Mouse (Mus musculus) monocyte, adult 2 months (primary cell): ENCODE measurements around the gene Fam205a1.
"Not testable (repeated sequence)": the region's sequence is repeated elsewhere in the genome, so short reads cannot be mapped to it uniquely, and the experiment has no call there.

Experiments used
- DNase-seq, 2 experiments: peaks; one replicate each; pipeline ENCODE4 v3.0.0; 2022; ENCODE audit warnings: low spot score in 2 of 2, low read depth in 1 of 2

Gene Fam205a1

GRCm38 (mm10) chr4:42853788-42854187, at the start of gene Fam205a1:
Gene Fam205a1, minus strand, starts transcription at chr4:42853888.
- not testable (repeated sequence) for DNase-seq

DNA sequence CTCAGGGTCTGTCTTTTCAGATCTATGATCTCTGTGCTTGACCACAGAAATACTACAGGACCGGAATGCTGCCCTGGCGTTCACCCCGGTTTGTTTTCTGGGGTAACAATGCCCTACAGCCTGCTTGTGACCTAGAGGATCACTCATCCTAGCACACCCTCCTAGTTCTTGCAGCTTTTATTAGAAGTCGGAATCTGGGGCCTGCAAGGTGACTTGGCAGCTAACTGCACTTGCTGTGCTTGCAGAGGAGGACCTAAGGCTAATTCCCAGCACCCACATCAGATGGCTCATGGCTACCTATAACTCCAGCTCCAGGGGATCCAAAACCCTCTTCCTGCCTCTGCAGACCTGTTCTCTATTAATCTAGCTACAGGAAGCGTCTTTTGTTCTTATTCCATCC, 49.0 kb upstream of the Fam205a1 start:
- no peak for DNase-seq

GRCm38 (mm10) chr4:42902174-42902573, 48.5 kb upstream of the Fam205a1 start:
- no peak for DNase-seq

DNA sequence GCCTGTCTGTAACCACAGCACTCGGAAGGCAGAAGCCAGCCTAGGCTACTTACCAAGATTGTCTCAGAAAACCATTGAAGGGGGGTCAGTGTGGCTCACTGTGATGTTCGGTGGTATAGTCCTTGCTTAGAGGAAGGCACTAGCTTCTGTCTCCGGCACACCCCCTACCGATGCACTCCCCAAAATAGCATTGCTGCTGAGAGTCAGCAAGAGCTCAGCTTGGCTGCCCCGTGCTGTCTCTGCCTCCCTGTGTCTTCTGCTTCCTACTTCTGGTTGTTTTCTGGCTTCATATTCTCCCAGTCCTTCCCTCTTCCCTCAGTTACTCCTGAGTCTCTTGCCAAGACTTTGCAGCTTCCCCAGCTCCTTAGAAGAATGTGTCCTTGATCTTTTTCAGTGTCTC, 47.2 kb upstream of the Fam205a1 start:
- no peak for DNase-seq

- DNase-seq = no peak
Measured at GRCm38 (mm10) chr4:42898914-42899313, 45.2 kb upstream of the Fam205a1 start.

GRCm38 (mm10) chr4:42895118-42895517, 41.4 kb upstream of the Fam205a1 start:
- DNase-seq = no peak

DNA sequence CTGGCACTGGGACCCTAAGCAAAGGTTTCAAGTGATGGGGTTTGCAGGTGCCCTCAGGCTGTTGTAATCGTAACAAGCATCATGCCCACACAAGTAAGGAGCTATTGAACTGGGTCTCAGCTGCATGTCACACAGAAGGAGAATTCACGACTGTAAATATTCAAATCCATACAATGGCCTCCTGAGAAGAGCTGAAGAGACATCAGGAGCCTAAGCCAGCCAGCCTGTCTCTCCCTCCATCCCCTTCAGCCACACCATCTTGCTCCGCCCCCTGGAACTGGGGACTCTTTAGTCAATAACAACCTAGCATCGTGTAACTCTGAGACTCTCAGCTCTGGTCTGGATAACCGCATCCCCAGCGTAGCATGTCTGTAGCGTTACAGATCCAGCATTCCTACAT, 37.5 kb upstream of the Fam205a1 start:
- DNase-seq = no peak

GRCm38 (mm10) chr4:42888806-42889205, 35.1 kb upstream of the Fam205a1 start:
- DNase-seq = no peak

DNA sequence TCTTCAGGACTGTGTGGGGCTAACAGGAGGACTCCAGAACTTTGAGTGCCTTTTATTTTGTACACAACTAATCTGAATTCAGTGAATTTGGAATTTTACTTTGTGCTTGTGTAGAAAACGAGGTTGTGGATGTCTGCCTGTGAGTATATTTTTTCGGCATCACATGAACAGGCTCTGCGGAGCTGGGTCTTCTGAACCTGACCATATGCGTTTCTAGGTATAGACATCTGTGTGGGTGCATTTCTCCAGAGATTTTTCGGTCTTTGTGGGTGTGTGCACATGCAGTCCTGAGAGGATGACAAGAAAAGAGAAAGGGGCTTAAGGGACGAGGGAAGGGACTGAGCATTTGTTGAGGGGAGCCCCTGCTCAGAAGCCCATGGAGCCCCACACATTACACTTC, 33.2 kb upstream of the Fam205a1 start:
- DNase-seq = no peak

DNA sequence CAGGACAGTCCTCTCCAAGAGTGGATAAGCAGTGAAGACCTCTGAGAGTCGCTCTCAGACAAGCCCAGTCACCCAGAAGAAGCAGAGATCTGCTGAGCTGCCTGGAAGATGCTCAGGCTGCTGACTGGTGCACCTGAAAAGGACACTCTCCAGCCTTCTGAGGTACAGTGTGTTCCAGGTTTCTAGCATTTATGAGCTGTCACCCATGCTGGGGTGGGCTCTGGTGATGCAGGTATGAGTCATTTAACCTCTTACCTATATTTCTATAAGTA, 26.9 kb upstream of the Fam205a1 start:
- DNase-seq = no peak

DNA sequence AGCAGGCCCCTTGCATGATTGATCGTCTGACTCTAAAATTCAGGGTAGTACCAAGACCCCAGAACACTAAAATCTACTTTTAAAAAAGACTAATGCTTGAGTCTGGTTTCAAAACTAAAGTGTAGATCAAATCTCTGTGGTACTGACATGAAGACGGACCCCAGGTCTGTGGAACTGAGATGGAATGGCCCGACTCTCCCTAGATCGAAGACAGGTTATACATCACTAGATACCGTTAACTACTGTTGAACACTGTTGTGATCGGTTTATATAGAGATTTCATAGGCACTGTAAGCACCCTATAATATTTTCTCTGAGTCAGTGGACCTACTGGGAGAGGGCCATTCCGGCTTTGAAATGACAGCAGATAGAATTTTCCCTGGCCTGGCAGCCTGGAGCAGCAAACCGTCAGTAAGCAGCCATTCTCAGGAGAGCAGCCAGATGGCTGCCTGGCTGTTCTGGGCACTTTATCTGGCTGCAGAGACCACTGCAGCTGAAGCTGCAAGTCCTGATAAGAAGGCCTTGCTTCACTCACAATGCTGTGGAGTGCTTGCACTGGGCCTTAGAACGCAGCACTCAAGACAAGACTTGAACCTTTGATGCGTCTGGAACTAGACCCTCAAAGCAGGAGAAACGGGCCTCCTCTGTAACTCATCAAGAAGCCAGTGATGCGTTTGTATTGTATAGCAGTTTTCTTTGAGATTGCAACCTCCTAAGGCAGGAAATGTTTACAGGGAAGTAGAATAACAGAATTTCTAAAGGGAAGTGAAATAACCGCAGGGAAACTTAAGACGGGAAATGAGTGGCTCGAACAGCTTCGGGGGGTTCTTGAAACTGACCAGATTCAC, 26.4 kb upstream of the Fam205a1 start:
- DNase-seq = no peak

- DNase-seq = no peak
Measured at GRCm38 (mm10) chr4:42877657-42878056, 24.0 kb upstream of the Fam205a1 start.

DNA sequence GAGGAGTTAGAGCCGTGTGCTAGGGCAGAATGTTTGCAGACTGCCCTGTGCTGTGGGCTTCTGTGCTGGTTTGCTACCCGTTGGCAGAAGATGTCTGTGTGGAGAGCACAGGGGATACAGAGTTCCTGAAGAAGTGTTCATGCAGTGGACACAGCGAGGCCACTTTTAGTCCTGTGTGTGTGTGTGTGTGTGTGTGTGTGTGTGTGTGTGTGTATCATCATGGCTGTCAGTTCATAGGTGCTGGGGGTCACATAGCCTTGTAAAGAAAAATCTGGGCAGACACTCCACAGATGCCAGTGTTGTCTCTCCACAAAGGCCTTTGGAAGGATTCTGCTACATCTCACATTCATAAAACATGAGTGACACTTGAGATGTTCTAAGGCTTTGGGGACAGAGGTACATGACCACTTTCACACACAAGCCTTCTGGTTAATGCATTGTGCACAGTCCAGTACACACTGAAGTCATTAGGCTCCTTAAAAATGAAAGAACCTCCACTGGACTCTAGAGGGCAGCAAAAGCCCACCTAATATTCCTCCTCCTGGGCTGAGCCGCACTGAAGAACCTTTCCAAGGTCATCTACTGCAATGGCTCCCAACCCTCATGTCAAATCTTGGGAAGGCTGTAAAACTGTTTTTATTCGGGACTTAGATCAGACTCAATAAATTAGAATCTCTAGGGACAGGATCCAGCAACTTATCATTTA, 23.1 kb upstream of the Fam205a1 start:
- no peak for DNase-seq

DNA sequence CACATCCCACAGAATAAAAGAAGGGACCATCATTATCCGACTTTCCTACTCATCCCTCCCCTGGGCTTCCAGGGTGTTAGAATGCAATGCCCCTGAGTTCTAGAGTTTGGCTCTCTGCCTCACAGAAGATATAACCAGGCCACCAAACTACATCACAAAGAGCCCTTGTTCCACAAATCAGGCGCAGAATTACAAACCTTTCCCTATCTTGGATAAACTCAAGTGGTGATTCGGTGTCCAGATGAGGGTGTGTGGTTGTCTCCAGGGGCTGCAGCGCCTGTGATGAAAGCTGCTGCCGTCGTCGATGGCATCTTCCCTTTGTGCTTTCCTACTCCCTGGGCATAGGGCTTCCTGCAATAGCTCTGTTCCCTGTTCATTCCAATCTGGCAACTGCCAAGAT, 20.4 kb upstream of the Fam205a1 start, which contains the start of gene Fam205c:
Fam205c (minus strand) TSS at position 101 of the 400 bp plus-strand sequence.
- DNase-seq = no peak

DNA sequence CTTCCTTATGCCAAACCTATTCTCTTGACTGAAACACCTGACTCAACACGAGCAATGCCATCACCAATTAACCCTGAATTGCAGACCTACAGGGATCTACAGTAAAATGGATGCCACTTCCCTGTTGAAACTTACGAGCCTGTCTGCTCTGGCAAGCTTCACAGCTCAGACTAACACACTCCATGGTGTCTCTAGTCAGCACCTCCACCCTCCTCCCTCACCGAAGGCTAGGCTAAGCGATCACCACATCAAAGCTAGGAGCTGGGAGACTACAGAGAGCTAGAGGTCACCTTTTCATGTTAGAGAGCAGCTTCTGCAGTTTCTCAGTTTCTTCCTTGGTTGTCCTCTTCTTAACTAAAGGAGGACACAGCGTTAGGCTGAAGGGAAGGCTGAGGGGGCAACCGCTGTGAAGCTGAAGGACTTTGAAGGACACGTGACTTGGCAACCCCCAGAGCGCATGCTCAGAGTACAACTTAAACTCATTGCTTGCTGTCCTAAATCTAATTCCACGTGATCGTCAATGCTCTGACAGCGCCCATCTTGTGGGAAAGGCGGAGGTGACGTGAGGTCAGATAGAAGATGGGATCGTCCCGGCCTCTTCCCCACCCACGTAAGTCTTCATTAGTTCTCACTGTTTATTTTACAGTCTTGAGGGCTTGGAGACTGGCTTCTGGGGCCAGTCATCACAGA, 19.2 kb upstream of the Fam205a1 start:
- no peak for DNase-seq

GRCm38 (mm10) chr4:42872151-42872550, 18.5 kb upstream of the Fam205a1 start:
- DNase-seq = no peak

GRCm38 (mm10) chr4:42870748-42871147, 17.1 kb upstream of the Fam205a1 start:
- DNase-seq = no peak

- no peak for DNase-seq
Measured at GRCm38 (mm10) chr4:42868193-42868592, 14.5 kb upstream of the Fam205a1 start.

DNA sequence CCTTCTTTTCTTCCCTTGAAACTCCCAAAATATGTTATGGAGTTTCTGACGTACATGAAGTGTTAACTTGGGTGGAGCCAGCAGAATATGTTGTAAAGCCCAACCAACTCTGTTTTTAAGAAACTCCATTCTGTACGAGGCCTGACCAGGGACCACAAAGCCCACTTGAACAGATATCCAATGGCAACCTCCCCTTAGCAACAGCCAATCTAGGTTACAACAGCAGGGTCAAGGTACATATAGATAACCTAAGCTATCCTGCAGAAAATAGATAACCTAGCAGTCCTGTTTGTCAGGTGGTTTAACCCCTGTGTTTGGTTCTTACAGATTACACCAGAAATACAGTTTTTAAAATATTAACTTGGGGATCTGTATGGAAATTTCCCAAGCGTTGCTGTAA, 13.7 kb upstream of the Fam205a1 start:
- DNase-seq = no peak

DNA sequence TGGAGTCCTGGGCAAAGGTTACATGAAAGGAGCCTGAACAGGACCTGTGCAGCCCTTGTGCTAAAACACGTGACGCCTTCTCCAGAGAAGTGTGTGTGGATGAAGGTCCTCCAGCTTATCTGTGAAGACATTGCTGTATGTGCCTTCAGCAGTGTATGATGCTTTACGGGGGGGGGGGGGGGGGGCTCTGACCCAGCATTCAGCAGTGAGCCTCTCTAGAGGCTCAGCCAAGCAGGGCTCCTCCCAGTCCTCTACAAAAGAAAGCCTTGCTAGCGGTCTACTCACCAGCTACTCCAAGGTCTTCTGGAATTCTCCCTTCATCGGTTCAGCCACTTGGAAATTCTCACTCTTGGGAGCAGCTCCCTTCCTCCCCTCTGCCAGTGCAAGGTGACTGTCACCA, 9.8 kb upstream of the Fam205a1 start:
- not testable (repeated sequence) for DNase-seq

DNA sequence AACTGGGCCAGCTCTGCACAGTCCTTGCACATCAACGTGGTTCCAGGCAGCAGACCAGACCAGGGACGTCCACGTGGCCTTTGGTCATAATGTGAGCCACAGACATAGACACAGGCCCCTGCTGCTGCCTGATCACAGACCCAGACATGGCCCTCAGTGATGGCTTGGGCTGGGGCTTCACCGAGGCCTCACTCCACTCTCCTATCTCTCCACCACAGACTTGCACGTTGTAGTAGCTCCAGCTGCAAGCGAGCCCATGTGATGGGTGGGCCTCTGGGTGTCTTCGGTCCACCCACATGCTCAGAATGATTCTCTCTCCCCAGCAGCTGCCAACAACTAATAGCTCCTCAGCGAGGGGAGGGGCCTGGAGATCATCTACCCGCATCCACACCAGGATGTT, 6.8 kb upstream of the Fam205a1 start:
- DNase-seq = not testable (repeated sequence)

GRCm38 (mm10) chr4:42856671-42857070, 3.0 kb upstream of the Fam205a1 start, which contains the start of gene Gm12394:
Gene Gm12394, minus strand, starts transcription at chr4:42856771.
- DNase-seq = not testable (repeated sequence)
